Mouse (Mus musculus) liver, embryonic 14.5 days (tissue): ENCODE data around the gene Naa38. TPM values are rescaled to one million over a fixed set of nuclear protein-coding genes. Genes with fewer than 3 reads are reported as not detected.
A peak's percentile ranks its signal among the peaks of the same experiment; 100 is the strongest.

Experiments used
- ATAC-seq: fragments of 200-750 bp; cut with Nextera tagmentation; 2 replicates; pipeline ENCODE4 v1.8.0; 2017; ENCODE audit warnings: moderate number of reproducible peaks, mild to moderate bottlenecking, moderate library complexity; ENCODE audit not compliant: insufficient read depth
- DNase-seq, 3 experiments: peaks; one replicate each; pipeline ENCODE4 v3.0.0-alpha.2; 2012 to 2013; ENCODE audit warnings: low read depth in 3 of 3, low spot score in 3 of 3
- H3K27ac ChIP-seq: fragments of 300-500 bp; sonication (generic); 2 replicates; pipeline ENCODE4 v1.5.1; 2014; ENCODE audit warnings: moderate library complexity, mild to moderate bottlenecking, control low read depth, inconsistent platforms
- H3K27me3 ChIP-seq: fragments of 300-500 bp; sonication (generic); 2 replicates; pipeline ENCODE4 v1.6.1; 2014; ENCODE audit warnings: mild to moderate bottlenecking, low read length, moderate library complexity; ENCODE audit not compliant: control insufficient read depth, insufficient read depth
- H3K36me3 ChIP-seq: fragments of 300-500 bp; sonication (generic); replicated peaks from 2 replicates; pipeline ENCODE4 v1.6.1; 2014; ENCODE audit warnings: low read depth; ENCODE audit not compliant: control insufficient read depth, insufficient read depth
- H3K4me1 ChIP-seq, 2 experiments: fragments of 200-500 bp in 1 of 2; fragments of 300-500 bp in 1 of 2; sonication (generic) in 1 of 2; replicated peaks; 2 replicates each; pipeline ENCODE4 v1.6.1; 2012 to 2014; ENCODE audit warnings: antibody characterized with exemption in 1 of 2, inconsistent platforms in 1 of 2, low read length in 1 of 2; ENCODE audit not compliant: control insufficient read depth in 2 of 2, insufficient read depth in 2 of 2
- H3K4me2 ChIP-seq: fragments of 300-500 bp; sonication (generic); 2 replicates; pipeline ENCODE4 v1.6.1; 2014; ENCODE audit warnings: low read depth, mild to moderate bottlenecking, control low read depth, moderate library complexity
- H3K4me3 ChIP-seq, 2 experiments: fragments of 200-500 bp in 1 of 2; fragments of 300-500 bp in 1 of 2; sonication (generic) in 1 of 2; 2 replicates each; pipeline ENCODE4 v1.5.1; 2012 to 2014; ENCODE audit warnings: low read depth in 2 of 2, low read length in 2 of 2, mild to moderate bottlenecking in 2 of 2, control low read depth in 1 of 2, inconsistent platforms in 1 of 2, moderate library complexity in 1 of 2; ENCODE audit not compliant: insufficient read depth in 1 of 2
- H3K9ac ChIP-seq: fragments of 300-500 bp; sonication (generic); replicated peaks from 2 replicates; pipeline ENCODE4 v1.6.1; 2014; ENCODE audit warnings: mild to moderate bottlenecking, control low read depth, moderate library complexity
- H3K9me3 ChIP-seq: fragments of 300-500 bp; sonication (generic); 2 replicates; pipeline ENCODE4 v1.6.1; 2016; ENCODE audit warnings: low read length, mixed read lengths; ENCODE audit not compliant: control insufficient read depth
- CTCF ChIP-seq: IDR thresholded peaks from 2 replicates; pipeline ENCODE4 v1.5.1; 2016; ENCODE audit warnings: antibody characterized with exemption, low read depth, control low read depth
- EP300 ChIP-seq: IDR thresholded peaks from 2 replicates; pipeline ENCODE4 v1.6.1; 2016; ENCODE audit warnings: antibody characterized with exemption, low read depth
- WGBS: fragments of 180-500 bp; shearing (Covaris S2); extraction: QIAGEN DNeasy Blood & Tissue Kit; methylation state at CpG from one replicate; pipeline ENCODE4 v1.1.7; 2014; ENCODE audit not compliant: insufficient replicate concordance; 5-methylcytosine and 5-hydroxymethylcytosine counted together
- polyA plus RNA-seq, 2 experiments: library from polyadenylated mRNA; depleted of rRNA in 1 of 2; stranded (reverse) in 1 of 2; unstranded in 1 of 2; fragments of >200 nt; fragmentation: Nextera tagmentation in 1 of 2; extraction: Ambion mirVana in 1 of 2; gene quantifications; 2 replicates each; pipeline versions ENCODE4 v1.2.1 to v1.2.3; 2012 to 2014

Gene Naa38
- polyA plus RNA-seq, 2 experiments, result 70.9 to 120 TPM

DNA sequence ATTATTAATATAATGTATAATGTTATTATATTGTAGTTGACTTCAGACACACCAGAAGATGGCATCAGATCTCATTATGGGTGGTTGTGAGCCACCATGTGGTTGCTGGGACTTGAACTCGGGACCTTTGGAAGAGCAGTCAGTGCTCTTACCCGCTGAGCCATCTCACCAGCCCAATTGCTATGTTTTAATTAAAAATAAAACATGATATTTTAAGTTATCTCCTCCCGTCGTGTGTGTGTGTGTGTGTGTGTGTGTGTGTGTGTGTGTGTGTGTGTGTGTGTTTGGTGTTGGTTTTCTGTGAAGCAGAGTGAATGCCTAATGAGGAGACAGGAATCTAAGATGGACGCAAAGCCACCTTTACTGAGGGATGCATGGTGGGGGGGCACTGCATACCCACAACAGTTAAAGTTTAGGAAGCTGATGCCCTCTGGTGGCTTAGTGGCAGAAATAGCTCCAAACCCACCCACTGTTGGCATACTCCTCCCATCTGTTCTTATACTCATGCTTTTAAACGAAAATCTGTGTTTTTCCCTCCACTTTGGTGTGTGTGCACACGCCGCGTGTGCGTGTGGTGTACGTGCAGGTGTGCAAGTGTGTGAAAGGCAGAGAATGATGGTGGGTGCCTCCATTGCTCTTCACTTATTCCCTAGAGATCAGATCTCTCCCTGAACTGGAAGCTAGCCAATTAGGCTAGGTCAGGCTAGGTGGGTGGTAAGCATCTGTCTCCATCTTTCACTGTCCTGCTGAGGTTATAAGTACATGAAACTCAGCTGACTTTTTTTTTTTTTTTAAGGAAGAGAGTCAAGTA is 36.7 kb downstream of the Naa38 start:
- H3K27ac ChIP-seq, result no peak overlapping the region
- peak in 2 of 3 experiments; percentile 37 for DNase-seq
- no peaks in the 10 kb centered on the region for H3K9me3 ChIP-seq
- TF ChIP-seq CTCF (peak; percentile 79), EP300 (no peak)
- H3K36me3 ChIP-seq, result no peaks in the 10 kb centered on the region
- no peak overlapping the region for H3K4me2 ChIP-seq
- peaks cover 0 to 2% of the 10 kb centered on the region in 2 experiments; a peak in 1 of 4 replicates for H3K4me1 ChIP-seq
- no peak overlapping the region for H3K9ac ChIP-seq
- 30% methylated on average over 11 of the region's 11 CpGs for WGBS
- H3K27me3 ChIP-seq, result no peaks in the 10 kb centered on the region
- ATAC-seq, result no peak
- no peak overlapping the region for H3K4me3 ChIP-seq

DNA sequence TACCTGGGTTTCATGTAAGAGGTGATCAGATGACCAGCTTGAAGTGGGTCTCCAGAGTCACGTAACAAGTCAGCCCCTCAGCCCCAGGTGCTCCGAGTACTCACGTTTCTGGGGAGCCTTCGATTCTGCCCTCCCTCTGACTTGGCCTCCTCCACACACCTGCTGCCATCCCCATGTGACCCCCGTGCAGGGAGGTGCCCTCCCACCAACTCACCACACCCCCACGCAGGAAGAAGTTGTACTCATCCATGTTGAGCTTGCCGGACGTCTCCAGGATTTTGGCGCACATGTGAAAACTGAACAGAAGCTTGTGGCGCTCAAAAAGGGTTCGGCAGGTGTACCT is 37.3 kb downstream of the Naa38 start:
- Histone ChIP-seq H3K9me3 (no peaks in the 10 kb centered on the region), H3K4me3 (no peak overlapping the region), H3K27ac (no peak overlapping the region), H3K4me2 (no peak overlapping the region), H3K27me3 (no peaks in the 10 kb centered on the region), H3K9ac (no peak overlapping the region), H3K4me1 (peaks cover 0 to 2% of the 10 kb centered on the region in 2 experiments; a peak in 1 of 4 replicates), H3K36me3 (no peaks in the 10 kb centered on the region)
- ATAC-seq (no peak), DNase-seq (no peak)
- WGBS, result 59% methylated on average over 11 of the region's 11 CpGs
- TF ChIP-seq CTCF (no peak), EP300 (no peak)

DNA sequence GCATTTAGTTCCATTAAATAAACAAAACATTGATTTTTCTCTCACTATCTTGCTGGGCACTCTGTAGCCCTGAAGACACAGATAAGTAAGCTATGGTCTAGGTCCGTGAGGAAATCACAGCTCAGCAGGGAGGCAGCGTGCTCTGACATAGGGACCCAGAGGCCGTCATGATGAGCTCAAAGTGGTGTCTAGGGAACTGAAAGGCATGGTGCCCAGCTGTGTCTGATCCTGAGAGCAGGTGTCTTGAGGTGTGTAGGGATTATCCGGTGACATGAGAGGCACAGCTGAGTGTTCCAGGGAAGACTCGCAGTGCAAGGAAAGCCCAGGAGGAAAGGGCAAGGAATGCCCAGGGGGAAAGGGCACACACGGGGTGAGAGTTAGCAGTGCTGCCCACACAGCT is 37.9 kb downstream of the Naa38 start:
- ATAC-seq, result no peak
- no peak for DNase-seq
- Histone ChIP-seq H3K9me3 (no peaks in the 10 kb centered on the region), H3K27ac (no peak overlapping the region), H3K4me2 (no peak overlapping the region), H3K9ac (no peak overlapping the region), H3K4me3 (no peak overlapping the region), H3K4me1 (peaks cover 0 to 2% of the 10 kb centered on the region in 2 experiments; a peak in 1 of 4 replicates), H3K27me3 (no peaks in the 10 kb centered on the region), H3K36me3 (no peaks in the 10 kb centered on the region)
- no peak for TF ChIP-seq CTCF
- TF ChIP-seq EP300, result no peak
- WGBS, result 51% methylated on average over 6 of the region's 6 CpGs

DNA sequence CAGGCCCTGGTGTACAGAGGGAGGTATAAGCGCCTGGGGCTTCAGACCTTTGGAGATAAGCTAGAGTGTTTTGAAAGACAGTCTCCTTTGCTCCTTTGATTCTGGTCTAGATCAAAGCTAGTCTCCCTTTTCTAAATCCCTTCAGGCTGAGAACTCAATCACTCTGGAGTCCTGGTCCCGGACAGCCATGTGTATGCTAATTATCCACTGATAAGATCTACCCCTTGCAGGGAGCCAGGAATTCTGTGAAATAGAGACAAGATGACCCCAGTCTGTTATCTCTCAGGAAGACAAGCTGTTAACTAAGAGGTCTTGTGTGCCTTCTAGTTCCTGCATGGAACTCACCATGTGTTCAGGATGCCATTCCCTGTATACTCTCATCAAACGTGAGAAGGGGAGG is 42.0 kb downstream of the Naa38 start:
- WGBS, result 22% methylated on average over 3 of the region's 3 CpGs
- Histone ChIP-seq H3K9me3 (no peaks in the 10 kb centered on the region), H3K27ac (no peak overlapping the region), H3K36me3 (no peaks in the 10 kb centered on the region), H3K4me1 (no peaks in the 10 kb centered on the region), H3K9ac (no peak overlapping the region), H3K27me3 (no peaks in the 10 kb centered on the region), H3K4me2 (no peak overlapping the region), H3K4me3 (no peak overlapping the region)
- DNase-seq (no peak), ATAC-seq (no peak)
- no peak for TF ChIP-seq EP300
- TF ChIP-seq CTCF, result no peak

DNA sequence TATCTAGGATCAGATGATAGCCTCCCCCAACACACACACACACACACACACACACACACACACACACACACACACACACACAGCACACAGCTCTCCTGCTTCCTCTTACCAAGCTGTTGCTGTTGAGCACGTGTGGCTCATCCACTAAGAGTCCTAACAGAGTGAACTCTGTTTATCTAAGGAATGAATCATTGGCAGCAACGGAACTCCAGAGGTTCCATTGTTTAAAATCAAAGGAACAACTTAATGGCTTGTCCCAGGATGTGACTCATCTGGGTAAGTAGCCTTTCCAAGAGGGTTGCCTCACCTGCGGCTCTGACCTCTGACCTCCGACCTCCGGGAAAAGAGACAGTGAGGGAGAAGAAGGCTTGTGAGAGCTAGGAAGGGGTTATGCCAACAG is 48.0 kb downstream of the Naa38 start:
- no peaks in the 10 kb centered on the region for H3K36me3 ChIP-seq
- TF ChIP-seq CTCF (no peak), EP300 (no peak)
- H3K4me2 ChIP-seq, result no peak overlapping the region
- ATAC-seq (no peak), DNase-seq (no peak)
- WGBS, result 29% methylated on average over 5 of the region's 5 CpGs
- H3K27me3 ChIP-seq, result no peaks in the 10 kb centered on the region
- H3K9ac ChIP-seq, result no peak overlapping the region
- H3K9me3 ChIP-seq, result no peaks in the 10 kb centered on the region
- H3K4me3 ChIP-seq, result no peak overlapping the region
- no peaks in the 10 kb centered on the region for H3K4me1 ChIP-seq
- H3K27ac ChIP-seq, result no peak overlapping the region

Other genes starting within 250 kb of the Naa38 start
- gene Alox12b, start 238.5 kb upstream of the Naa38 start, polyA plus RNA-seq (2012; rRNA removed), result not detected in 2 replicates
- gene Alox12b, start 238.5 kb upstream of the Naa38 start, polyA plus RNA-seq (2014; fragmentation: Nextera tagmentation; extraction: Ambion mirVana), result not detected in 2 replicates
- gene Alox8, start 197.6 kb upstream of the Naa38 start, polyA plus RNA-seq (2012; rRNA removed), result 0.01 and 0.03 TPM in 2 replicates
- gene Alox8, start 197.6 kb upstream of the Naa38 start, polyA plus RNA-seq (2014; fragmentation: Nextera tagmentation; extraction: Ambion mirVana), result not detected in 2 replicates
- not detected in 2 replicates for gene Gucy2e, start 158.5 kb upstream of the Naa38 start, polyA plus RNA-seq (2012; rRNA removed)
- not detected in 2 replicates for gene Gucy2e, start 158.5 kb upstream of the Naa38 start, polyA plus RNA-seq (2014; fragmentation: Nextera tagmentation; extraction: Ambion mirVana)
- gene Cntrob, start 71.7 kb upstream of the Naa38 start, polyA plus RNA-seq (2012; rRNA removed), result 7.8 and 9.8 TPM in 2 replicates
- 5.0 and 6.5 TPM in 2 replicates for gene Cntrob, start 71.7 kb upstream of the Naa38 start, polyA plus RNA-seq (2014; fragmentation: Nextera tagmentation; extraction: Ambion mirVana)
- 49.6 and 62.9 TPM in 2 replicates for gene Trappc1, start 71.5 kb upstream of the Naa38 start, polyA plus RNA-seq (2012; rRNA removed)
- gene Trappc1, start 71.5 kb upstream of the Naa38 start, polyA plus RNA-seq (2014; fragmentation: Nextera tagmentation; extraction: Ambion mirVana), result 101 and 106 TPM in 2 replicates
- gene Kcnab3, start 69.2 kb upstream of the Naa38 start, polyA plus RNA-seq (2012; rRNA removed), result 0.09 and 0.20 TPM in 2 replicates
- gene Kcnab3, start 69.2 kb upstream of the Naa38 start, polyA plus RNA-seq (2014; fragmentation: Nextera tagmentation; extraction: Ambion mirVana), result 0.06 and 0.10 TPM in 2 replicates
- gene Rnf227, start 55.0 kb upstream of the Naa38 start, polyA plus RNA-seq (2012; rRNA removed), result 0.30 and 0.74 TPM in 2 replicates
- 0.59 and 0.66 TPM in 2 replicates for gene Rnf227, start 55.0 kb upstream of the Naa38 start, polyA plus RNA-seq (2014; fragmentation: Nextera tagmentation; extraction: Ambion mirVana)
- 13.7 and 14.3 TPM in 2 replicates for gene Chd3, start 26.1 kb upstream of the Naa38 start, polyA plus RNA-seq (2012; rRNA removed)
- 1.9 and 2.4 TPM in 2 replicates for gene Chd3, start 26.1 kb upstream of the Naa38 start, polyA plus RNA-seq (2014; fragmentation: Nextera tagmentation; extraction: Ambion mirVana)
- 4.8 and 8.3 TPM in 2 replicates for gene Cyb5d1, start 144 bp downstream of the Naa38 start, polyA plus RNA-seq (2012; rRNA removed)
- gene Cyb5d1, start 144 bp downstream of the Naa38 start, polyA plus RNA-seq (2014; fragmentation: Nextera tagmentation; extraction: Ambion mirVana), result 6.2 and 7.3 TPM in 2 replicates
- gene Tmem88, start 2.7 kb downstream of the Naa38 start, polyA plus RNA-seq (2012; rRNA removed), result 3.7 and 5.3 TPM in 2 replicates
- gene Tmem88, start 2.7 kb downstream of the Naa38 start, polyA plus RNA-seq (2014; fragmentation: Nextera tagmentation; extraction: Ambion mirVana), result 4.6 TPM in 2 replicates
- gene Kdm6b, start 18.2 kb downstream of the Naa38 start, polyA plus RNA-seq (2012; rRNA removed), result 1.1 and 1.4 TPM in 2 replicates
- 2.9 TPM in 2 replicates for gene Kdm6b, start 18.2 kb downstream of the Naa38 start, polyA plus RNA-seq (2014; fragmentation: Nextera tagmentation; extraction: Ambion mirVana)
- gene Dnah2, start 153.6 kb downstream of the Naa38 start, polyA plus RNA-seq (2012; rRNA removed), result 0.03 TPM in 2 replicates
- gene Dnah2, start 153.6 kb downstream of the Naa38 start, polyA plus RNA-seq (2014; fragmentation: Nextera tagmentation; extraction: Ambion mirVana), result 0.01 TPM in 2 replicates
- 1.0 TPM in 2 replicates for gene Efnb3, start 164.7 kb downstream of the Naa38 start, polyA plus RNA-seq (2012; rRNA removed)
- gene Efnb3, start 164.7 kb downstream of the Naa38 start, polyA plus RNA-seq (2014; fragmentation: Nextera tagmentation; extraction: Ambion mirVana), result 0.13 and 0.14 TPM in 2 replicates
- gene Wrap53, start 184.8 kb downstream of the Naa38 start, polyA plus RNA-seq (2012; rRNA removed), result 10.8 and 12.7 TPM in 2 replicates
- 14.8 and 16.1 TPM in 2 replicates for gene Wrap53, start 184.8 kb downstream of the Naa38 start, polyA plus RNA-seq (2014; fragmentation: Nextera tagmentation; extraction: Ambion mirVana)
- gene Trp53, start 184.9 kb downstream of the Naa38 start, polyA plus RNA-seq (2012; rRNA removed), result 68.7 and 76.7 TPM in 2 replicates
- 61.2 and 66.4 TPM in 2 replicates for gene Trp53, start 184.9 kb downstream of the Naa38 start, polyA plus RNA-seq (2014; fragmentation: Nextera tagmentation; extraction: Ambion mirVana)
- gene Atp1b2, start 210.5 kb downstream of the Naa38 start, polyA plus RNA-seq (2012; rRNA removed), result 20.6 and 25.2 TPM in 2 replicates
- 21.3 and 29.8 TPM in 2 replicates for gene Atp1b2, start 210.5 kb downstream of the Naa38 start, polyA plus RNA-seq (2014; fragmentation: Nextera tagmentation; extraction: Ambion mirVana)
- 21.4 and 23.5 TPM in 2 replicates for gene Shbg, start 222.4 kb downstream of the Naa38 start, polyA plus RNA-seq (2012; rRNA removed)
- 28.4 and 33.2 TPM in 2 replicates for gene Shbg, start 222.4 kb downstream of the Naa38 start, polyA plus RNA-seq (2014; fragmentation: Nextera tagmentation; extraction: Ambion mirVana)
- gene Sat2, start 226.5 kb downstream of the Naa38 start, polyA plus RNA-seq (2012; rRNA removed), result 3.7 and 5.1 TPM in 2 replicates
- gene Sat2, start 226.5 kb downstream of the Naa38 start, polyA plus RNA-seq (2014; fragmentation: Nextera tagmentation; extraction: Ambion mirVana), result 10.0 and 10.4 TPM in 2 replicates
- gene Fxr2, start 237.5 kb downstream of the Naa38 start, polyA plus RNA-seq (2012; rRNA removed), result 18.4 and 21.7 TPM in 2 replicates
- 5.4 and 7.7 TPM in 2 replicates for gene Fxr2, start 237.5 kb downstream of the Naa38 start, polyA plus RNA-seq (2014; fragmentation: Nextera tagmentation; extraction: Ambion mirVana)